Mouse (Mus musculus): ENCODE data around the gene Rfx4.

GRCm38 (mm10) chr10:84801521-84801920 is 45.7 kb downstream of the Rfx4 start:
- TF ChIP-seq CTCF (IDR thresholded peaks at IDR 0.05; ENCODE audit: borderline replicate concordance, extremely low read depth, insufficient read depth, insufficient read length) (no peak), POLR2A (IDR thresholded peaks at IDR 0.05; ENCODE audit: borderline replicate concordance, extremely low read depth, insufficient read depth, insufficient read length, poor library complexity, severe bottlenecking) (no peak)
